Mouse (Mus musculus) monocyte, adult 5-6 weeks (primary cell): ENCODE data around the gene Zfp663. TPM values are rescaled to one million over a fixed set of nuclear protein-coding genes. Genes with fewer than 3 reads are reported as not detected.

Experiments used
- ATAC-seq: fragments of 153-309, 156-312 bp; replicated peaks from 2 replicates; pipeline ENCODE4 v1.8.0; 2017; ENCODE audit warnings: mild to moderate bottlenecking; ENCODE audit not compliant: low TSS enrichment, insufficient number of reproducible peaks, severe bottlenecking, poor library complexity, low FRiP score
- total RNA-seq: library from RNA; stranded (forward); fragments of 200-1000, 200-491, 200-594 nt; gene quantifications from 3 replicates; pipeline ENCODE4 v1.2.3, GENCODE M21; 2017

Zfp663 gene
- total RNA-seq, 1 experiment from 2014 or later = not detected

DNA sequence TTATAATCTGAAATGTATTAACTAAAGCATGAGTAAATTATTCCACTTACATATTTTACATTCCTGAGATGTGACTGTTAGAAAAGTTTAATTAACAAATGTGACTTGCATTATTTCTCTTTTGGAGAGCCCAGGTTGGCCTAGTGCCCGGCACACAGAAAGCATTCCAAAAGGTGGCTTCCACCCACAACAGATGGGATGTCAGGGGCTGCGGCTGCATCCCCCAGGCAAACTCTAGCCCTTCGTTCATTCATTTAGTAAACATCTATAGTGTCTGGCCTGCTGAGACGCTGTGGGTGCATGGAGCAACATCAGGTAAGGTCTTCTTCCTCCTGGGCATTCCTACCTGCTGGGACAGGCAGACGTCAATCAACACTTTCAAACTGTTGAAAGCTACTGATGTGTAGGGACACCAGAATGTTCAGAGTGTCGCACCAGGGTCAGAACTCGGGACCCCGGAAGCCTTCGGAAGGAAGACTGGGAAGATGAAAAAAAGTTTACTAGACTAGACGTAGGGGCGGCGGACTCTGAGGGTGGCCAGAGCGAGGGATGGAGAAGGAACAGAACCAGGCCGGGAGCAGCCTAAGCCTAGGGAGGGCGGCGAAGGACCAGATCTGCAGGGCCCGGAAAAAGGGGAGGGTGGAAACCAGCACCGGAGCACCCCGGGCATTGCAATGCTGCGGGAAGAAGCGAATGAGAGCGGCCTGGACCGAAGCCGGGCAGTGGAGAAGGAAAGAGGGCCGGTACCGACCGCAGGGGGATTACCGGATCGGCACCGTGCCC is 42.8 kb downstream of the Zfp663 start:
- no peak for ATAC-seq

DNA sequence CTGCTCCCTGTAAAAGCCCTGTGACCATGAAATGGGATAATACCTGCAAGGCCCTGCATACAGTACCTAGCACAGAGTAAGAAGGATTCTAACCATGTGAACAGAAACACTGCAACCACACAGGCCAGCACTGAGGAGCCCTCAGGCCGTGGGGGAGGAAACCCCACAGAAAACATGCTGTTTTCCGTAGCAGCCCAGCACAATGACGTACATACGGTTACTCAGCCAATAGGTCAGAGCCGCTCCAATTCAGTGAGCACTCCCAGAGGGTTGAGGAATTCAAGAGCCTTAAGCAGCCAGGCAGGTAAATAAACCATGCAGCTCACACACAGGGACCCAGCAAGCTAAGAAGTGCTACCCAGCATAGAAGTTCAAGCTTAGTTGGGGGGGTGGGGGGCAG is 44.6 kb downstream of the Zfp663 start:
- no peak for ATAC-seq

DNA sequence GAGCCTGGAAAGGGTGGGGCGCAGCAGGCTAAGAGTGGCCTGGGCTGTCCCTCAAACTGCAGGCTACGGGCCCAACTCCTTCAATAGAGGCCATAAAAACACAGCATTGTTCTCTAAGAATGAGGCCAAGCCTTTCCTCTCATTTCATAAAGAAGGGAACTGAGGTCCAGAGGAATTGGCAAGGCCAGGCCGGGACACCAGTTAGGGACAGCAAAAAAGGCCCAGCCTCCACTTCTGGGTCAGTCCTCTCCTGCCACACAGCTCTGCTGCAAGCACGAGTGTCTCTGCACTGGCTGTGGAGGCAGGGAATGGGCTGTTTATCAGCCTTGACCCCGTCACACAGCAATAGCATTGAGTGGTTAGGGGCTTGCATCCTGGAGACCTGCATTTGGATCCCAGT is 45.0 kb downstream of the Zfp663 start:
- ATAC-seq = no peak

DNA sequence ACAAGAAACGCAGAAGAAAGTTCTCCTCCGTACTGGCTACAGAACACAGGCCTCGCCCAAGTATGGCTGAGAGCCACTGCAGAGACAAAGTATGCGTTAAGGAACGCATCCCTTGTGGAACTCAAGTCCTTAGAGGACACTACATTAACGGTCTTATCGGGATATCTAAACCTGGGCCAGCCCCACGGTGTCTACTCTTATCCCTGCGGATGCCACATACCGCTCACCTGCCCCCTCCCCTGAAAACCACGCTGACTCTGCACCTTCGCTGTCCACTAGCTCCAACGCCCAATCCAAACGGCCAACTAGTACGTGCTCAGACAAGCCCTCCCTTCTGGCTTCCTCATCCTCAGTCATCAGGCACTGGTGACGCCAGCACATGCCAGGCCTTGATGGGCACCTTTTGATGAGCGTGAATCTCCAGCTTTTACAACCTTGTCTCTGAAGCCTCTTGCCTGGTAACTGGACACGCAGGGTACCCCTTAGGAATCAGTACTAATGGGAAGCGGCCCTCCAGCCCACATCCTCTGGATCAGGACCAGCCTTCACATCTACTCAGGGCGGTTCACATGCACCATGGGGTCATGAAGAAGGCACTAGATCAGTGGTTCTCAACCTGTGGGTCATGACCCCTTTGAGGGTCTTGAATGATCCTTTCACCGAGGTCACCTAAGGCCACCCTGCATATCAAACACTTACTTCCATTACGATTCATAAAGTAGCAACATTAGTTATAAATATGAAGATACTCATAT is 46.4 kb downstream of the Zfp663 start:
- ATAC-seq = no peak

DNA sequence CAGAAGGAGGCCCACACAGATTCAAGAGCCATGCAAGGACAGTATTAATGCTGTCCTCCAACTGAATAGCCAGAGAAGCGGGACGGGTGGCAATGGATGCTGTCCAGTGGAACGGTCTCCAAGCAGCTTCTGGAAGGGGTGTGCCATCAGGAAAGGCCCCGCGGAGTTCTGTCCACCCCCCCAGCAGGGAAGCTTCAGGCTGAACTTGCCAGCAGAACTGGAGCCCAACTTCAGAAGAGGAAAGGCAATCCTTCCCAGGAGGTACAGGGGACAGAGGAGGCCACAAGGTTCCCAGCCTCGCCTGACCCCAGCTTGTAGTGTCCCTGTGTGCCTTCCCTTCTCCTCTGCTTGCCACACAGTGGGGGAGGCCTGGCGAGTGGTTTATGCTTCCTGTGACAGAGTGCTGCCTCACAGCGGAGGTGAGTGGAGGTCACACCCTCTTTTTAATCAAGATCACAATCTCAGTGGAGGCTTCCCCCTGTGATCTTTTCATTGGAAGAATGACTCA is 47.1 kb downstream of the Zfp663 start:
- 0 out of 2 replicates have a peak, but pooled peaks have one; percentile 6 for ATAC-seq

DNA sequence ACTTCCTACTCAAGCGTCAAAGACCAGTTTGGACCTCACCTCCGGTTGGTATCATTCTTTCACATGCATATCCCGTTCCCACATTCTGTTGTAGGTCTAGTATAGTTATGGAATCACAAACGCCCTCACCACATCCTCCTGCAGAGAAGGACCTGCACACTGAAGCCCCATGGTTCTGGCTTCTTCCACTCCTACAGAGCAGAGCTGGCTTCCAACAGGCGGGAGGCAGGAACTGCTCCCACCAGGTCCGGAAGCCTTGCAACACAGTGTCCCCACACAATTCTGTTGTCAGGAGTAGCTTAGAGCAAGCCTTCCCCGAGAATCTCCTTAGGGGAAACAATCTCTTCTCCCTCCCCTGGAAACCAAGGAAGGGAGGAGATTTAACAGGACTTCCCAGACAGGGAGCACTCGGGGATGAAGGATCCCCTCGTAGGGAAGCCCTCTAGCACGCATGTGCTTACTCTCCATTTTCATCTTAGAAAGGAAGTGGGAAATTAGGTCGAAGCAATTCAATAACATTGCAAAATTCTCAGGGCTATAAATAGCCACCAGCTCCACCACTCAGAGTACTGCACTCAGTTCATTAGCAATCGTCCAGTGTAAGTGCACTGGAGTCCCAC is 47.9 kb downstream of the Zfp663 start:
- ATAC-seq = 0 out of 2 replicates have a peak, but pooled peaks have one; percentile 5

DNA sequence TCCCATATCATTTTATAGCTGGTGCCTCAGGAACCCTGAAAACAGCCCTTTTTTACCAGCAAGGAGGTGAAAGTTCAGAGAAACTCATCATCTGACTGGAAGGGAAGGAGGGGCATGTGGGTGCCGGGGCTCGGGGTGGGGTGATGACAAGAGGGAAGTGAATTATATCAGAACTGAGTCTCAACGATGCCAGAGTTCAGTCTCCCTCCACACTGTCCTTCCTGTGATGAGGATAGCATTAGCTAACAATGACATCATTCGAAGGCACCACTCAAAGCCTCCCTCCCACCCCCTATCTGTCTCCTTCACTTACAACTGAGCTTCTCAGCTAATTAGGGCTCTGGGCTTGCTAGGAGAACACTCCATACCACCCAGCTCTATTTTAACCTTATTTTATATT is 49.0 kb downstream of the Zfp663 start:
- peak; percentile 37 for ATAC-seq

DNA sequence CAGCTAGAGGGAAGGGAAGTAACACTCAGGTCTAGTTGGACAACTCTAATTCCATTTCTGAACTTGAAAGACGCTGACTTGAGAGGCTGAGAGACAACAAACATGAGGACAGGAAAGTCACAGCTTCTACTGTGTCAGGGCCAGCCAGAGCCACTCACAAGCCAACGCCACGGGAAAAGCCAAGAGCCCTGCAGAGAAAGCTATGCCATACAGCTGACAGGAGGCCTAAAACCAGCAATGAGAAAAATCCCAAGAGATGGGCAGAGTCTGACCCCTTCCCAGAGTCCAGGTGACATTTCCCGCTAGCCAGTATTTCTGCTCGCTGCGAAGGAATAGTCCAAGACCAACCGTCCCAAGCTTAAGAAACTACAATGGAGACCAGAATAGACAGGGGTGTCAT is 49.6 kb downstream of the Zfp663 start:
- no peak for ATAC-seq

DNA sequence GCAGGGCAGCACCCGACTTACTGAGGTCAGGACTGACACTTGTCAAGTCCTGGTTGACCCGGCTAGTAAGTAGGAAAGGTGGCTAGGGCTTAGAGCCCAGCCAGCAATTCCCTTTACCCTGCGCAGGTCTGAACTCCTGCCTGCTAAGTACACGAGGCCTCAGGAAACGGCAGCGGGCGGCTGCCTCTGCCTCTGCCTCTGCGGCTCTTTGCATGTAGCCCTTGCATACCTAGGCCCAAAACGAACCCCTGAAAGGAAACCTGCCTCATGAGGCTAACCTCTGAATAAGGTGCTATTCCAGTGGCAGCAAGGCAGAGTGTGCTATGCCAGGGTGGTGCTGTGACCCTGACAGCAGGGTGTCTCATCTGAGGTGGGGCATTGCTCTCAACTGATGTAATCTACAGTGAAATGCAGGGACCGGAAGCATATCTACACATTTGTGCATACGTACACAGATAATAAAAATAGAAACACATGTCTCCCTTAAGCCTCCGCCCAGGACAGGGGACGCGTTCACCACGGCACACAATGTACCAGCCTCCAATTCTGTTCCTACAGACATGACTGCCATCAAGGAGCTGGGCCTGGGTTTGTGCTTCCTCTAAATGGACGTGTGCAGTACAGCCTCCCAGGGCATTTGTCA is 50.8 kb downstream of the Zfp663 start:
- peak; percentile 32 for ATAC-seq

DNA sequence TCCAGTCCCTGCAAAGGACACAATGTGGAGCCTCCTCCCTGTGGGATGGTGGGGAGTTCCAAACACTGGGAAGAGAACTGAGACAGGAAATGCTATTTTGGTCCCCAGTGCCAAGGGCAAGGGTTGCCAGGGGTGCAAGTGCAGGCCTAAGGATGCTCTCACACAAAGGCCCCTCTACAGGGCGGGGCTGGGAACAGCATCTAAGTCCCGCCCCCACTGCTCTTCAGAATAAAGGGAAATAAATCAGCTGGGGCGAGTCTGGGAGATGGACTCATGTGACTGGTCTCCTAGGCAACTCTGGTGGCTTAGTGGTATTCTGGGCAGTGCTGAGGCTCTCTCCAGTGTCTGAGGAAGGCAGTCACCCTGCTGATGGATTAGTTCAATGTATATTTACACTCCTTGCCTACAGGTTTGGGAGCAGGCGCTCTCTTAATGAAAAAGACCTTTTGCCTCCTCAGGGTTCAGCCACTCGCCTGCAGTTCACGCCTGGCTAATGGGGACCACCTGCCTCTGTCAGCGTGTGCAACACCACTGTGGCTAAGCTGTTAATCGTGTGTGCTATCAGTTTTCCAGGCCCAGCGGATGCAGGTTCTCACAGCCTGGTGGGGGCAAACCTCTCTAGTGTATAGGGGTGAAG is 51.6 kb downstream of the Zfp663 start:
- peak; percentile 40 for ATAC-seq

DNA sequence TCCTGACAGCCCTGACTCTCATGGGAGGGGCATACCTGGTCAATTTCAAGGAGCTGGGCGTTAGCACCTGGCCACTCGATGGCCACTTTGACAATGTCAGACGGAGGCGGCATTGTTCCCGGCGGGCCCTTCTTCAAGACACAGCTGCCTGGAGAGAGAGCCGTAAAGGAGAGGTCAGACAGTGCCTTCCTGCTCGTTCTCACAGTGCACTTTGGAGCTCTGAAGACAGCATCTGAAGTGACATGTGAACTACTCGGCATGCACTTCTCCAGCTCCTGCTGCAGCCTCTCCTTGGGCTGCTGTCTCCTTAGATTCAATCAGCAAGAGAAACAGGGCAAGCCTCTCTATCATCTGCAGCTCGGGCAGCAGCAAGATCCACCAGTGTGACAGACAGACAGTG is 52.3 kb downstream of the Zfp663 start:
- ATAC-seq = no peak

DNA sequence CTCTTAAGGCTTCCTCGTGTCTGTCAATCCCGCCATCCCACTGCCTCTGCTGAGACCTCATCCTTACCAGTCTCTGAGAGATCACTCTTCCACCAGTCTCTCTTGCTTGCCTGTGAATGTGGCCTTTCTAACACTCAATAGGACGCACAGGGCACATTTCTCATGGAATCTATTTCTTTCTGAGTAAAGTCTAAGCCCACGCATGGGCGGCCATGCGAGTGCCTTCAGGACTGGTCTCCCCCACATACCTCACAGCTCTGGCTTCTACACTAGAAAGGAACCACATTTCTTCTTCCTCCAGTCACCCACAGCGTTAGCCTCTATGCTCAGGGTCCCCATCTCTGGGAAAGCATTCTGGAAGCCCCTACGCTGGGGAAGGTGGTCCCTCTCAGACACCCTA is 54.3 kb downstream of the Zfp663 start:
- ATAC-seq = no peak

DNA sequence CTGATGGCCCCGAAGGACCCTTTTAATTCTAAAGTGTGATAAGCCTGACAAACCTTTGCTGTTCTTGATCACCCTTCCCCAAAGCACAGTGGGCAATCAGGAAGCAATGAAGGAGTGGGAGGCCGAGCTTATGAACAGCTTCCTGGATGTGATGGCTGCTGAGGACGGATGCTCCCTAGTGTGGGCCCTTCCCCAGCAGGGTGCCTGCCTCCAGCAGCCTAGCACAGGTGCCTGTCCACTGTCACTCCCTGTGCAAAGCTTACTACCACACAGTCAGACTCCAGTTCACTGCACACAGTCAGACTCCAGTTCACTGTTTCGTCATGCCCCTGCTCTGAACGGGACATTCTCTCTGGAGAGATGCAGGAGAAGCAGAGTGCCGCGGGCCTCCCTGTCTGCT is 56.1 kb downstream of the Zfp663 start:
- no peak for ATAC-seq

DNA sequence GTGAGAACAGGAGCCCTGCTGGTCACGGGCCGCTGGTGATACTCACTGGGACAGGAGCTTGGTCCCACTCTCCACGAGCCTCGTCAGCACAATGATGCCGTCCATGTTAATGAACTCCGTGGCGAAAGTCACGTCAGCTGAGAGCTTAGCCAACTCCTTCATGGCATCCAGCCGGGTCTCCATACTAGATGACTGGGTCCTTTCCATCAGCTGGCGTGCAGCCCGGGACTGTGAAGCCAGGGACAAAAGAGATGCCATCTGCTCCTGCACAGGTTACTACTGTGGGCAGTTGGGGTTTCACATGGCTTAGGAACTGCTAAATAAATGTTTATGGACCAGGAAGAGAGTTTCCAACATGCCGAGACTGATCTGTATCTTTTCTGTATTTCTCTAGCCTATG is 57.0 kb downstream of the Zfp663 start:
- ATAC-seq = no peak

DNA sequence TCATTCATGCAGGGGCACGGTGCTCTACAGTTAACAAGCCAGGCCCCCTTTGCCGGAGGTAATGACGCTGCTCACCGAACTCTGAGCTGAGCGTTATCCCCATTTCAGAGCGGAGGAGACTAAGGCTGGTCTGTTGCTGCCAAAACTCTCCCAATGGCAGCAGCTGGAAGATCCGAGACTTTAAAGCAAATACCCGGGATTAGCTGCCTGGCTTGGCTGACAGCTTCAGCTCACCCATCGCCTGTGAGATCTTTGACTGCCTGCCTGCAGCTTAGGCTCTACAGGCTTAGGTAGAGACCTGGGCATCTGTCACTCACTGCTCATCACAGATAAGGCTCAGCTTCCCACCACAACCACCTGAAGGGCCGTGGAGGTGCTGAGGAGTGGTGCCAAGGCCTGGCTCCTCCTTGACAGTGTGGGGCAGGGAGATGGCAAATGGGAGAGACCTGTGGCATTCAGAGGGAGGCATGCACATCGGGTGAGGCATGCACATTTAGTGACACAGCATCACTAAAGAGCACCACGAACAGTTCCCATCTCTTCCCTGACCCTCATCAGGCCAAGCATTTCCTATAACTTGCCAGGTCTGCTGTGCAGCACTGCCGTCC is 57.6 kb downstream of the Zfp663 start:
- no peak for ATAC-seq

DNA sequence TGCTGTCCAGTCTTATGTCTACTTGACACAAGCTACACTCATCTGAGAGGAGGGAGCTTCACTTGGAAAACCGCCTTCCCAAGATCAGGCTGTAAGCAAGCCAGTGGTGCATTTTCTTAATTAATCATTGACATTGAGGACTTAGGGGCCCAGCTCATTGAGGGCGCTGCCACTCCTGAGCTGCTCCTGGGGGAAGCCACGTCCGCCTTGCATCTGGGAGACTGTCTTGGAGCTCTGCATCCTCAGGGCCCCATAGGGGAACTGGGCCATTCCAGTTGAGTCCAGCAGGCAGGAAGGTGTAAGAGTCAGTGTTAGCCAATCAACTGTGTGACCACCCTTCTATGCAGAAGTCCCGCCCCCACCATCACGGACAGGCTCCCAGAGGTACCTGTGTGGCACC is 60.7 kb downstream of the Zfp663 start:
- ATAC-seq = no peak

DNA sequence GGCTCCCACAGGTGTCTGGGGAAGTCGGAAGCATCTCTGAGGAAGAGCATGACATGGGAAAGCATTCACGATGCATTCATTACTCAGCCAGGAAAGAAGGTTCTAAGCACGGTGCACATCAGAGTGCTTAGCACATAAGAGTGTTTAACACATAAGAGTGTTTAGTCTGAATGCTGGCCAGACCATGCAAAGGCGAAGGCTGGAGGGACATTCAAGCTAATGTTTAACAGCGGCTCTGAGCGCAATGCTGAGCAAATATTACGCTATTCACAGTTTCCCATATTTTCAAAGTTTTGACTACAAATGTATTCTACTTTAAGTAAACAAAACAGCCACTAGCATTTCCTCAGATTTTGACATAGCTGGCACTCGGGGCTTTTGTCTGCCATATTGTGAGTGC is 63.1 kb downstream of the Zfp663 start:
- no peak for ATAC-seq

DNA sequence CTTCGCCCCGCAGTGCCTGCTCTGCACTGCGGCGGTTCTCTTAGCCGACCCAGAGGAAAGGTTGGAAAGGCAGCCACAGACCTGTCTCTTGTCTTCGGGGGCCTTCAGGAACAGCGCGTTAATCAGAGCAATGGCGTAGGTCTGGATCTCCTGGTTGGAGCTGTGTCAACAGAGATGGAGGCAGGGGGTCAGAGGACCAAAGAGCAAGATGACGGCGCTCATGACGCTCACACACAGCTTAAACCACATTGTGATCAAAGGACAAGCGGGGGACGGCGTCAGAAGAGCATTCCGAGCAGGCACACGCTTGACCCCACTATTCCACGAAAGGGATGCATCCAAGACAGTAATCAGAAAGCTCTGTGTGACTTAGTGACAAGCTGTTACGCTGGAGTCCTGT is 63.7 kb downstream of the Zfp663 start:
- no peak for ATAC-seq
